Mouse (Mus musculus): ENCODE data around the gene Rps27l.

The Rps27l gene

DNA sequence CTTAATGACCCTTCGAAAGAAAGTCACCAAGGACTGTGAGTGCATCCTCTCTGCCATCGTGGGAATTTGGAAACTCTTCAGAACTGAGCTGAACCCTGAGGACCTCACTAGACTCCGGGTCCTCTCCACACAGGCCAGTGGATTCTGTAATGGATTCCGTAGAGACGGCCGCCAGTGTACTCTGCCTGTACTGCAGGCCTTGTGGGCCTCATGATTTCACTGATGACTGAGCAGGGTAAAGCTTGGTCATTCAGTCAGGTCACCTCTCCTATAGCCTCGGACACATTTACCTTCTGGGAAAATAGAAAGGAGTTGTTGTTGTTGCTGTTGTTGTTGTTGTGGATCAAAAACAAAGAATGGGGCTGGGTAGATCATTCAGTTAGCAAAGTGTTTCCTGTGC, 36.2 kb downstream of the Rps27l start:
- DNase-seq (ENCODE audit: low spot score): no peak

DNA sequence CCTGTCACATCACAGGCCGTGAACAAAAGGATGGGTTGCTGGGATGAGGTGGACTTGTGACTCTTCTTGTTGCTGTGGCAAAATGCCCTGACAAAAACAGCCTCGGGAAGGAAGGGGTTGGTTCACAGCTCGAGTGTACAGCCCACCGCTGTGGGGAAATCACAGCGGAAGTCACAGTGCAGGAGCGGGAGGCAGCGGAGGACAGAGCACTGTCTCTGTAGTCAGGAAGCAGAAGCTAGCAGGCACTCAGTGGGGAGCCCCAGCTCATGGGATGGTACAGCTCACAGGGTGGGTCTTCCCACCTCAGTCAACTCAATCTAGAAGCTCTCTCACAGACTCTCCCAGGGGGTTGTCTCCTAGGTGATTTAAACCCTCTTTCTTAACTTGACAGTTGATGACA, 39.5 kb downstream of the Rps27l start:
- no peak for DNase-seq (ENCODE audit: low spot score)

GRCm38 (mm10) chr9:66988198-66988887, 42.5 kb downstream of the Rps27l start:
- DNase-seq (ENCODE audit: low spot score): no peak

DNA sequence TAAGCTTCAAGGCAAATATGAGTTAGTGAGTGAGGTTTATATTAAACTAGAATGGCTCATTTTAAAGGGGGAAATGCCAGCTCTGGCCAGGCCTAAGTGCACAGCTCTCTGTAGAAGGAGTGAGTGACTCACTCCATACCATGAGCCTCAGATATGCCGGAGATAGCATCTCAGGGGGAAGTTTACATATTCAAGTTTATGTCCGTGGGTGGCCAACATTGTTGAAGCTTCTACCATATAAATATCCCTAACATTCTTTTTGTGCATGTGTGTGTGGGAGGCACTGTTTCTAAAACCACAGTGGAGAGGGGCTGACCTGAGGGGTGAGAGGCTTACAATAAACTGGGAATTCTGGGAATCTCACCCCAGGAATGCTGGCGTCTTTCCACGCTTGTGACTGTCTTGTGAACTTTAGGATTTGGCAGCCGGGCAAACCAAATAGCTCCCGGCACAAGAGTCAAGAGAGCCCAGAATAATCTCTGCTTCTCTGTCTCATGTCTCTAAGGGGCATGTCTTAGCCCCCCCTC, 43.1 kb downstream of the Rps27l start:
- no peak for DNase-seq (ENCODE audit: low spot score)

GRCm38 (mm10) chr9:66989581-66989980, 43.7 kb downstream of the Rps27l start:
- no peak for DNase-seq (ENCODE audit: low spot score)

- DNase-seq (ENCODE audit: low spot score): no peak
These were observed 44.2 kb downstream of the Rps27l start for GRCm38 (mm10) chr9:66990046-66990445.

DNA sequence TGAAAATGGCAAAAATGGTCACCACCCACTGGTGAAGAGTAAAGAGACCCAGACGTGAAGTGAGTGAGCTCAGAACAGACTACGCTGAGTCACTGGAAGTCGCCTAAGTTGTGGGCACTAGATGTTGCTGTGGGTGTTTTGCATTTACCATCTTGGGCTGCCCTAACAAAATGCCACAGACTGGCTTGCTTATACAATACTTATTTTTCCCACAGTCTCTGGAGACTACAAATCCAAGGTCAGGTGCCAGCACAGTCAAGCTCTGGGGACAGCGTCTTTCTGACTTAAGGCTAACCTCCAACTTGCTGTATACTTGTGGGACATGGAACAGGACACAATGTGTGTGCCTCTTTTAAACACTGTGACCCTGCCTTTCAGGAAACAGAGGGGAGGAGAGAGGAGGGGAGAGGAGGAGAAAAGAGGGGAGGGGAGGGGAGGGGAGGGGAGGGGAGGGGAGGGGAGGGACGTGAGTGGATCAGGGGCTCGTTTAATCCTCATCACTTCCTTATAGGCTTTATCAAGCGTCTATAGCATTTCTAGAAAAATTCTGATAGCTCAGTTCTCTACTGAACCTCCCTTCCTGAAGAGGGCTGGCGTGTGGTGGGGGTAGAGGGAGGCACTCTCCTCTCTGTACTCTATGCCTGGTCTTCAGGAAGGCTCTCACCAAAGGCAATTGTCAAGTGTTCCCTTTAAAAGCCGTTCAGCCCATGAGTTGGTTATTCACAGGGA, 45.3 kb downstream of the Rps27l start:
- DNase-seq (ENCODE audit: low spot score): no peak

DNA sequence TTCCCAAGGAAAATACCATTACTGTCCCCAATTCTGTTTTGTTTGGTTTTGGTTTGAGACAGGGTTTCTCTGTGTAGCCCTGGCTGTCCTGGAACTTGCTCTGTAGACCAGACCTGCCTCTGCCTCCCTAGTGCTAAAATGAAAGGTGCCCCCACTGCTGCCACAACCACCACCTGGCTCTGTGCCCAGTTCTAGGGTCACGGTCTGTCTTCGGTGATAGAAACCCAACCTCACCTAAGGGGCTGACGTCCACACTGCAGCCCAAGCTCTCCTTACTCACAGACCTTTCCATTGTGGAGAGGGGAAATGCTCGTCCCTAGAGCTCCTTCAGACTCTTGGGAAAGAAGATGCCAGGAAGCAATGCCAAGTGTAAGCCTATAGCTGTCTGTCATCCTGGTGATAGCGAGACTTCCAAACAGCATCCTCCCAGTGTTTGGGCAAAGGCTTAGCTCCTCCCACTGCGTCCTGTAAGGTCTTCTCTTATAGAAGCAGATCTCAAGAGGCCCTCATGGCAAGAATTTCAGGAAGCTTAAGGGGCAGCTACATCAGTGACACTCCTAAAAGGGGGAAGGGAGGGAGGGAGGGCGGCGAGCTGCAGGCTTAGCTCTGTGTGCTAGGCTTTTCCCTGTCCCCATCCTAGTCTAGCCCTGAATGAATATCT, 46.0 kb downstream of the Rps27l start:
- DNase-seq (ENCODE audit: low spot score): no peak
